Mouse (Mus musculus) adrenal gland (tissue): ENCODE data around the gene Tagln2.

ENCODE experiments used
- intact Hi-C: fragments of 180-260 bp; cut with DNase I; formaldehyde crosslinking; loops from one replicate; pipeline ENCODE4 v1.15.1; 2025

Tagln2 gene

GRCm38 (mm10) chr1:172525027-172525764 lies 25.3 kb downstream of the Tagln2 start:
- intact Hi-C loops, result loop anchor here (10.0 kb wide), 1 partner anchor 870 kb away; no protein-coding TSS in a partner anchor

GRCm38 (mm10) chr1:172525971-172526370 lies 26.1 kb downstream of the Tagln2 start:
- intact Hi-C loops, result loop anchor here (10.0 kb wide), 1 partner anchor 869 kb away; no protein-coding TSS in a partner anchor

DNA sequence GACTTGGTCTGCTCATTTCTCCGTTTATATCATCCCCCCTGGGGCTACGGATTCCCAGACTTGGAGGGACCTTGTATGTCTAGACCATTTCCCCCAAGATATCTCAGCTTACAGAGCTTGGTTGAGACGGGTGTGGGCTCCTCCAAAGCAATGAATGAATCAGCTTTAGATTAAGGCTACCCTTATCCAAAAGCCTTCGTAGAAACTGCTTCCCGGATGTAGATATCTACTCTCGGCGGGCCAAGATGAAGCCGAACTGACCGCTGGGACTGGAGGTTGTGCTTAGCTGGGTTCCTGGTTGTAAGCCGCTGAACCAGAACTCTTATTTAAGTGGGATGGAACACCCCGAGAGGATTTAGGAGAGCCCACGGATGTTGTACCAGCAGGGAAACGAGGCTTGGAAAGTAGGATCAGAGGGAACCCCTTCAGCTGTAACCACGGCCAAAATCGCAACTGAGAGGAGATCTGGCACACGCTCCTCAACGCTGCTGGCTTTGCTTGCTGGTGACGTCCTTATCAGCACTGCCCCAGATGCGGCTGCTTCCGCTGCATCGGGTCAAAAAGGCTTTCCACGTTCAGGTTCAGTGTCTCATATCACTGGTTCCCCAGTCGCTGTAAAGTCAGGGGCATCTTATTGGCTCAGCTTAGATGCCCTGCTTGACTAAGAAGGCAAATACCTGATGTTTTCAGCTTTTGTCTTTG lies 26.7 kb downstream of the Tagln2 start:
- intact Hi-C loops, result loop anchor here (10.0 kb wide), 1 partner anchor 868 kb away; no protein-coding TSS in a partner anchor

GRCm38 (mm10) chr1:172527431-172527830 lies 27.6 kb downstream of the Tagln2 start:
- intact Hi-C loops, result loop anchor here (10.0 kb wide), 1 partner anchor 867 kb away; no protein-coding TSS in a partner anchor

DNA sequence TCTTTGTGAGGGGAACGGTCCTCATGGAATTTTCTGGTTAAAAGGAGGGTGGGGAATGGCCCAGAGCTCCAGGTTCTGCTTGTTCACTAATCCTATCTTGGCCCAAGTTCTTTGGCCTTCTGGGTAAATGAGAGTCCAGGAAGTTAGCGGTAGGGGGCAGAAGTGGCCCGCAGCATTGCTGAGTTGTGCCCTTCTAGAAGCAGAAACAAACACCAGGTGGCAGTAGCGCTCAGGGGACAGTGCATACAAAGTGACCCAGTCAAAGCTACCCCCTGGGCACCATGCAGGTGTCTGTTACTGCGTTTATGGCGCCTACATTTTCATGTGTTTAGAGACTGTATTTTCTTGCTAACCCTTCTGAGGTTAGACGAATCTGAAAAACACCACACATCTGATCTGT lies 28.9 kb downstream of the Tagln2 start:
- intact Hi-C loops, result loop anchor here (2.0 to 10.0 kb wide), 4 partner anchors 36 to 866 kb away; partner anchors contain the start of gene Dusp23

DNA sequence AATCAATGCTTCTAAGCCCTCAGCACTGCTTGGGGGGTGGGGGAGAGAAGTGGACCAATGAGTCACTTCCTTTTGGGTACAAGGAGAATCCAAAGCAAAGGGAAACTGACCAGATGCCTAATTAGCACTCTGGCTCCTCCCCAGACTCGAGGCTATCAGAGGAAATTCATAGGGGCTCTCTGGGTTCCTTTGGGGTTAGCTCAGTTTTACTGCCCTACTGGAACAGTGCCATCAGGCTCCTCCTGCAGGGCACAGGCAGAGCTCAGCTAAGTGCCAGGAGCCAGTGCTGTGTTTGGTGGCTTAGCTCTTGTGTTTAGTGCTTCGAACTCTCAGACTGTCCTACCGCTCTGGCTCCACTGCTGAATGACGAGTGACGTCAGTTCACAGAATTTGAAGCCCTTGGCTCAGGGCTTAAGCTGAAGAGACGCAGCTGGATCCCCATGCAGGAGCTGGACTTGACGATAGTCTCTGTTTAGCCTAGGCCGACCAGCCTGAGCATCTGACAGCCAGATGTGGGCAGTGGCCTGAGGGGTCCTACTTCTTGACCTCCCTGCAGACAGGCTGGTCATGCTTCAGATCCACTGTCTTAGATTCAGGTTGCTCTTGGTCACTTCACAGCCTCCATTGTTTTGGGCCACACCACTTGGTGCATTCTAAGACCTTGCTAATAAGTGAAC lies 30.8 kb downstream of the Tagln2 start:
- intact Hi-C loops, result no loop called here

GRCm38 (mm10) chr1:172532551-172532950 lies 32.7 kb downstream of the Tagln2 start:
- intact Hi-C loops, result no loop called here

DNA sequence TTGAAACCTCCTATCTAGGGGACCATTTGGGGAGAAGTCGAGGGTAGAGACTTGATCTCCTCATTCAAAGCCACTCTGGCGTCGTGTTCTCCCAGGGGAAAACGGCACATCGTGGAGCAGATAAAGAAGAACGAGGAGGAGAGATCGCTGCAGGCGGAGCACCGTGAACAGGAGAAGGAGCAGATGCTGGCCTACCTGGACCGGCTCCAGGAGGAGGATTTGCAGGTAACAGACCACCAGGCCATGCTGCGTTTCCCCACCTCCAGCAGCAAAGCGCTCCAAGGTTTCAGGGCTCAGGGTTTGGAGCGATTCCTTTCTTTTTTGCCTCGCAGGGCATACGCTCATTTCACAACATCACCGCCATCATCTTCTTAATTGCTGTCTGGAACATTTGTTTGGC lies 35.3 kb downstream of the Tagln2 start:
- intact Hi-C loops, result no loop called here

DNA sequence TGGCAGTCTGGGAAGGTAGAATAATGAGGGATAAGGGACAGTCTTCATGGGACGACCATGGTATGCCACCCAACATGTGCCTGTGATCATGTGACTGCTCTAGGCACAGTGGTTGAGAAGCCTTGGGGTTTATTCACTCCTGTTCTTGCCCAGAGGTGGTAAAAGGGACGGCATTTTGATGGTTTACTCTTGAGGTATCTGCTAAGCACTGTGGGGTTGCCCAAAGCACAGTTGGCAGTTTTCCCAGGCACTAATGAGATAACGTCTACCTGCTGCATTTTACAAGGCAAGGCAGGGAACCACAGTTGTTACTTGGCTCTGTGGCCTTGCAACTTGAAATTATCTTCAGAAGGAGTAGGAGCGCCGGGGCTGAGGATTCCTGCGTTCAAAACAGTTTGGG lies 40.0 kb downstream of the Tagln2 start:
- intact Hi-C loops, result no loop called here

DNA sequence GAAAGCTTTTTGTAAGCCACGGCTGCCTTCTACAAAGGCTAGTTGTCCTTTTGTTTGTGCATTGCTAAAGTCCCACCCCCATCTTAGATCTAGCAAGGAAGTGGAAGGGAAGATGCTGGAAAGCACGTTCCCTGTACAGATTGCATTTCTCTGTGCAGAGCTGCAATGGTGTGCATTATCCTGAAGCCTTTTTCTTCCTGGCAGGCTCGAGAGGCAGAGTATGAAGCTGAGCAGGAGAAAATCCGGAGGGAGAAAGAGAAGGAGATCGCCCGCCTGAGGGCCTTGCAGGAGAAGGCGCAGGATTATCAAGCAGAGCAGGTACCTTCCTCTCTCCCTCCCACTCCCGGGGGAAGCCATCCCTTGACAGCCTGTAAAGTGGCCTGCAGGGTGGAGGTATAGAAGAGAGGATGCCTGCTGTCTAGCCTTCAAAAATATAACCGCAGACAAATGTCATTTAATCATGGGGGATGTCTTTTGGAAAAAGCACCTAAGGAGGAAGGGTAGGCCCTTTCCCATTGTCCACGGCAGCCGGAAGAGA lies 40.5 kb downstream of the Tagln2 start:
- intact Hi-C loops, result no loop called here

- intact Hi-C loops, result no loop called here
Observed at GRCm38 (mm10) chr1:172546062-172546461, 46.2 kb downstream of the Tagln2 start.

- intact Hi-C loops, result no loop called here
Observed at GRCm38 (mm10) chr1:172548501-172548900, 48.7 kb downstream of the Tagln2 start.

DNA sequence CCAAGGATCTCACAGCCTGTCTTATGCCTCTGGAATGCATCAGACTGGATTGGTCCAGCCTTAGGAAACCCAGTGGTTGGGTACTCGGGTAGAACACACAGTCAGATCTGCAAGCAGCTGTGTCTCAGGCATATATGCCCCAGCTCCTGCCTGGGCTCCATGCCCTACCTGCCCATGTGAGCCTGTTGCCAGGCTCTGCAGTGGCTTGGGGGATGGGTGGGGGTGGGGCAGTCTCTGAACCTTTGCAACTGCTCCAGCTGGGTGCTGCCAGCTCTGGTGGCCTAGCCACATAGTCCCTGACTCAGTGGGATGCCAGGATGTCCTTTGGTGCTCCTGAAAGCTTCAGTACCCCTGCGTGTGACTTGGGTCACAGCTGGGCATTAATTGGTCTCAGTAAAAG lies 49.5 kb downstream of the Tagln2 start:
- intact Hi-C loops, result no loop called here

DNA sequence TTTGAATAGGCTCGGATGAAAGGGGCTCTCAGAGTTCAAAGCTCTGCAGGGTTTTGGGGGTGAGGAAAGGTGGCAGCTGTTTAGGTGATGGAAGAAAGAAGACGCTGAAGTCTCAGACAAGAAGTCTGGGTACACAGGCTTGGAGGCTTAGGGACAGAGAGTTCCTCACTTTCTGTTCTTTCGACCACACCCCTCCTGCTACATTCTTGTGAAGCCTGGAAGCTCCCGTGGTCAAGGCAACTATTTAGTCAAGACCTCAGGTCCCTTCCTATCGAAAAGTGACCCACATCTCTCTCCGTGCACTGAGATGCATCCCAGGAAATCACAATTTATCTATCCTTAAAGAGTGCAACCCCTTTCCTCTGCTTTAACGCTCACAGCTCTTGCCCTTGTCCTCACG lies 49.9 kb downstream of the Tagln2 start:
- intact Hi-C loops, result no loop called here

DNA sequence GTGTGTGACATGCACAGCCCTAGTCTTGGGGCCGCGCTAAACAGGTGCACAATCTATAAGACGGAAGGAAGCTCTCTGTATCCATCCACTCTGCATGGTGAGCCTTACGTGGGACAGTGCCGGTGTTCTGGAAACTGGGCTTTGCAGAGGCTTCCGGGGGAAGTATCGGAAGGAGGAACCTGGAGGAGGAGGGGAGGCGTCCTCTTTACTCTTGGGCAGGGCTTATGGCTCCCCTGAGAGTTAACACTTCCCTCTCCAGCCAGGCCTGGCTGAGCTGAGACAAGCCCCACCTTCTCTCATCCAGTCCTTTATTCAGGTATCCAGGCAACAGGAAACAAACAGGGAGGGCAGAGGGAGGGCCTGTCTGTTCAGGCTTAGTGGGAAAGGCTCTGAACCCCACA lies 50.7 kb downstream of the Tagln2 start:
- intact Hi-C loops, result no loop called here

- intact Hi-C loops, result no loop called here
Observed at GRCm38 (mm10) chr1:172551009-172551408, 51.2 kb downstream of the Tagln2 start.

DNA sequence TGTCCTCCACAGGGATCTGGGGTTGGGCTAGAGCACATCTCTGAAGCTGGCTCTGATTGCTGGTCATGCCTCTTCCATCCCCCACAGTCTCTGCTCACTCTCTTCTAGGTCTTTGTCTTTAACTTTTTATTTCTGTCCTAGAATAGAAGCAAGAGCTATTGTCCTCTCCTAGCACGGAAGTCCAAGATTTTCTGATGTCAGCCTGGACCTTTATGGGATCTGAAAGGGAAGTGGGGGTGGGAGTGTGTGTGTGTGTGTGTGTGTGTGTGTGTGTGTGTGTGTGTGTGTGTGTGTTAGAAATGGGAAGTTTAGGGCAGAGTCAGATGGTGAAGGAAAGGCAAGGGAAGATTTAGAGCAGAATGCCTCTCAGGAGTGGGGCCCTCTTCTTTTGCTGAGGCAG lies 52.8 kb downstream of the Tagln2 start:
- intact Hi-C loops, result no loop called here

DNA sequence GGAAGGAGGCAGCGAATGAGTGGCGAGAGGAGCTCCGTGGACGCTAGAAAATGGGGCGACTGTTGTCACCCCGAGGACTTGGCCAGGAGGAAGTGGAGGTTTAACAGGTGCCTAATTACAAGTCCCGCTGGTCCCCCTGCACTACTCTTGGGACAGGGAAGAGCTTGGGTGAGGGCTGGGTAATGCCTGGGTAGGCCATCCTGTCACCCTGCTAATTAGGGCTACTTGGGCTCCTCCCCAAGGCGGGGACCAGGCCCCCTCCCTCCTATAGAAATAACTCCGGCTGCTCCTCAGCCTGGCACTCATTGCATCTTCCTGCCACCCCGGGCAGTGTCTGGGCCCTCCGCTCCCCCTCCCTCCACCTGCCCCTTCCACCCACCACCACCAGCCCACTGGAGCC lies 55.8 kb downstream of the Tagln2 start, which contains the start of gene Vsig8:
TSS of gene Vsig8 (plus strand) at position 301 of the 400 bp plus-strand sequence.
- intact Hi-C loops, result no loop called here
